Mouse (Mus musculus) frontal cortex, adult 2 months (tissue): Measurements from ENCODE around the gene Gm5741. TPM values are rescaled to one million over a fixed set of nuclear protein-coding genes. Genes with fewer than 3 reads are reported as not detected.

Source experiments
- DNase-seq, 2 experiments: peaks; one replicate each; pipeline ENCODE4 v3.0.0; 2022; ENCODE audit warnings: low spot score in 1 of 2; ENCODE audit errors: extremely low spot score in 1 of 2
- polyA plus RNA-seq: library from polyadenylated mRNA; depleted of rRNA; stranded (reverse); fragments of >200 nt; gene quantifications from 2 replicates; pipeline ENCODE4 v1.2.3, GENCODE M21; 2012

Gm5741 gene
- polyA plus RNA-seq, 1 experiment: not detected

DNA sequence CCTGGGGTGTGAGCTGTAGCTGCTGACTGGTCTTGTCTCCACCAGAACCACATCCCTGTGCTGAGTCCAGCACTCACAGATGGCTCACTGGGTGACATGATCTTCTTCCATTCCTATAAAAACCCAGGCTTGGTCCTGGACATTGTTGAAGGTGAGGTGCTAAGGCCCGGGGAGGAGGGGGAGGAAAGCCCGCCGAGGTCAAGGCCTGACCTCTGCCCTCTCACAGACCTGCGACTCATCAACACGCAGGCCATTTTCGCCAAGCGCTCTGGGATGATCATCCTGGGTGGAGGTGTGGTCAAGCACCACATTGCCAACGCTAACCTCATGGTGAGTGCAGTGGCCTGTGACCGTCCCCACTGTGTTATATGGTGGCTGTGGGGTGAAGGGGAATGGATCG is 6.4 kb upstream of the Gm5741 start:
- DNase-seq: no peak

DNA sequence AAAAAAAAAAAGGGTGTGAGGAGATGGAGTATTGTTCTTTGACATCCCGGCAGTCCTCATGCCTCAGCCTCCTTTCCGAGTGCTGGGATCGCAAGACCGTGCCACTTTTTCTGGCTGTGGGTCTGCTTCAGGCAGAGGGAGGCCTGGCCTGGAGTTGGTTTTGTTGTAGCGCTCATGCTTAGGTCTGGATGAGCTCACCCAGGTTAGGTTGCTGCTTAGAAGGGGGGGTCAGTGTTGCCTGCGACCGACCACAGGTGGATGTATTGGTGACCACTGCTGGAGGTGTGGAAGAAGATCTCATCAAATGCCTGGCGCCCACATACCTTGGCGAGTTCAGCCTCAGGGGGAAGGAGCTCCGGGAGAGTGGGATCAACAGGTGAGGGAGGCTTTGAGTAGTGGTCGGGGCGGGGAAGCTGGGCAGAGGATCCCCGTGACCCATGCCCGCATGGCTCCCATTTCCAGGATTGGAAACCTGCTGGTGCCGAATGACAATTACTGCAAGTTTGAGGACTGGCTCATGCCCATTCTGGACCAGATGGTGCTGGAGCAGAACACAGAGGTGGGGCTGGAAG is 5.3 kb upstream of the Gm5741 start:
- no peak for DNase-seq

DNA sequence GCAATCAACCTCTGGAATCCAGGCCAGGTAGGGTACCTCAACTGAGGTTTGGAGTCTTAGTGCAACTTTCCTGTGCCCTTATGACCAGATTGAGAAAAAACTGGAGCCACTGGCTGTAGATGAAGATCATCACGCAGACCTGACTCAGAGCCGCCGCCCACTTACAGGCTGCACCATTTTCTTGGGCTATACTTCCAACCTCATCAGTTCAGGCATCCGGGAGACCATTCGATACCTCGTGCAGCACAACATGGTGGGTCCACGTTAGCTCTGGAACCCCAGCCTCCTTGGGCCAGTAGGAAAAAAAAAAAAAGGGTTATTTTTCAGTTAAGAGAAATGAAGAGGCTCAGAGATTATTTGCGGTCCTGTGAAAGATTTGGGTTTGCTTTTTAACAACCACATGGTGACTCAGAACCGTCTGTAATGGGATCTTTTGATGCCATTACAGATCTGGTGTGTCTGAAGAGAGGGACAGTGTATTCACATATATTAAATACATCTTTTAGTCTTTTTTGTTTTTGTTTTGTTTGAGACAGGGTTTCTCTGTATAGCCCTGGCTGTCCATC is 4.7 kb upstream of the Gm5741 start:
- peak in 1 of 2 experiments; percentile 40 for DNase-seq

DNA sequence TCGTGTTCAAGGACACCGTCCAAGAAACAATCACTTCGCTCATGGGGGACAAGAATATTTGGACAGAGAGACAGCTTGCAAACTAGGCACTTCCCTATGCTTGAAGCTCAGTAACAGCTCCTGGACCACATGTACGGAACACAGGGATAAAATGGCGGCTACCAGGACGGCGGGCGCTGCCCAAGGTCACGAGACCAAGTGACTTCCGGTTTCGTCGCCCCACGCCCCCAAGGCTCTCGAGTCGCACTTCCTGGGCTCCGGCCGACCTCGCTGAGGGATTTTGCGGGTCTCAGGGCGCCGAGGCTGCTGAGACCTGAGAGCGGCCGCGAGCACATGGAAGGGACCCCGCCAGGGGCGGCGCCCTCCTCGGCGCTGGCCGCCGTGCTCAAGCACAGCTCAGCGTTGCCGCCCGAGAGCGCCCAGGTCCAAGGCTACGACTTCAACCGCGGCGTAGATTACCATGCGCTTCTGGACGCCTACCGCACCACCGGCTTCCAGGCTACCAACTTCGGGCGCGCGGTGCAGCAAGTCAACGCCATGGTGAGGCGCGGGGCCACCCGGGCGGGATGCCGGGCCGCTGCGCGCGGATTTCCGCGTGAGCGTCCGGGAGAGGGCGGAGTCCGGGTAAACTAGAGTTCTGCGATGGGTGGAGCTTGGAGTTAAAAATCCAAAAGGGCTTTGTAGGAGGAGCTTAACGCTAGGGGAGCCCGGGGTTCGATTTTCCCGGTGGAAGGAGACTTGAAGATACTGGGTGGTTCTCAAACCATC is 3.9 kb upstream of the Gm5741 start, which contains the start of gene Dhps:
Dhps (plus strand) TSS at position 244 of the 768 bp plus-strand sequence.
- DNase-seq: peak; percentile 85 to 94

DNA sequence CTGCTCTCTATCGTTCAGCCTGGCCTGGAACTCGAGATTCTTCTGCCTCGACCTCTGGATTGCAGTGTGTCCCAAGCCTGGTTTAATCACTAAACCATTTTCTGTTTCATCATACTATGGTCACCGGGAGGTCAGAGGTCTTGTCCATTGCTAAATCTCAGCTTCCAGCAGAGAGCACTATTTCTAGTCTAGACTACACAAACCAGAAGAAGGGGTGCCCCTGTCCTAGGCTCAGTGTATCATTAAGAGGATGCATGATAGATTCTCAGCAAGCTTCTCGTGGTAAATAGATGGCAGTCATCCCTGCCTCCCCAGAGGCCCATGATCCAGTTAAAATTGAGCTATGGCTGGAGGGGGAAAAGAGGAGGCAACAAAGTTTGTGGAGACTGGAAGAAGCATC is 3.3 kb upstream of the Gm5741 start:
- no peak for DNase-seq

DNA sequence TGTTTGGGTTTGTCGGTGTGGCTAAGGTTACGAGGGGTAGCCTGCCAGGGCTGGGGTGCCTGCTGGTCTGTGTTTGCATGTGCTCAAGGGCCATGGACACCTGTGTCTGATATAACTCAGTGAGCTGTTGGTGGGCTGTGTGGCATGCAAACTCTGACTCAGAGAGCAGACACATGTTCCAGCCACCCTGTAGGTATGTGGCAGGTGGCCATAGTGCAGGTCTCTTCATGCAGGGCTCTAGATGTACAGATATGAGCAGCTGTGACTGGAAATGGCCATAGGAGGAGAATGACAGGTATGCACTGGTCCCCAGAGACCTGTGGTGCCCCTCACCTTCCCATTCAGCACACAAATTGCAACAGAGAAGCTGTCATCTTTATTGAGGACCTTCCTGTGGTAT is 627 bp downstream of the Gm5741 start:
- no peak for DNase-seq

DNA sequence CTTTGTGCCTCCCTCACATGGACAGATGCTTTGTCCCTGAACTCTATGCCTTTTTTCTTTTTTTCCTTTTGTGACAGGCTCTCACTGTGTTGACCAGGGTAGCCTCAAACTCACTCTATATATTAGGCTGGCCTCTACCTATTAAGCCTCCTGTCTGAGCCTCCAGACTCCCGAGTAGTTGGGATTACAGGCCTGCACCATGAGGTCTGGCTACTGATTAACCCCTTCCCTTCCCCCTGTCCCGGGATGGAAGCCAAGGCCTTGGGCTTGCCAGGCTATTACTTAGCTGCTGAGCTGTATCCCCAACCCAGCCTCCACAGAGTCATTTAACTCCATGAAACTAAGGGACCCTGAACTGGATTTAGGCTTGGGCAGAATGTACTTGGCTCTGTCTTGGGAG is 2.6 kb downstream of the Gm5741 start:
- no peak for DNase-seq

DNA sequence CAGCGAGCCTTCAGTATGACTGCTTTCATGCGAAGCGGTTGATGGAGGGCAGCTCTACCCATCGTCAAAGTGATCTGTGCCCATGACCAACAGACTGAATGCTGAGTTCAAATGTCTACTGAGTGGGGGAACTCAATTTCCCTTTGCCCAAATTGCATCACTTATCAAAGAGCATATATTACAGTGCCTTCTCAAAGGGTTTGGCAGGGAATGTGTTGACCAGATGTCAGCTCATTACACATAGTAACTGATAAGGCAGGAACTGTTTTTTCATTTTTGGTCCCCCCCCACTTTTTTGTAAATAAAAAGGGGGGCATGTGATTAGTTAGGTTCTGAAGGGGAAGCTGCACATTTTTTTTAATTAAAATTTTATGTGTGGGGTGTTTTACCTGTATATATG is 5.2 kb downstream of the Gm5741 start:
- no peak for DNase-seq

DNA sequence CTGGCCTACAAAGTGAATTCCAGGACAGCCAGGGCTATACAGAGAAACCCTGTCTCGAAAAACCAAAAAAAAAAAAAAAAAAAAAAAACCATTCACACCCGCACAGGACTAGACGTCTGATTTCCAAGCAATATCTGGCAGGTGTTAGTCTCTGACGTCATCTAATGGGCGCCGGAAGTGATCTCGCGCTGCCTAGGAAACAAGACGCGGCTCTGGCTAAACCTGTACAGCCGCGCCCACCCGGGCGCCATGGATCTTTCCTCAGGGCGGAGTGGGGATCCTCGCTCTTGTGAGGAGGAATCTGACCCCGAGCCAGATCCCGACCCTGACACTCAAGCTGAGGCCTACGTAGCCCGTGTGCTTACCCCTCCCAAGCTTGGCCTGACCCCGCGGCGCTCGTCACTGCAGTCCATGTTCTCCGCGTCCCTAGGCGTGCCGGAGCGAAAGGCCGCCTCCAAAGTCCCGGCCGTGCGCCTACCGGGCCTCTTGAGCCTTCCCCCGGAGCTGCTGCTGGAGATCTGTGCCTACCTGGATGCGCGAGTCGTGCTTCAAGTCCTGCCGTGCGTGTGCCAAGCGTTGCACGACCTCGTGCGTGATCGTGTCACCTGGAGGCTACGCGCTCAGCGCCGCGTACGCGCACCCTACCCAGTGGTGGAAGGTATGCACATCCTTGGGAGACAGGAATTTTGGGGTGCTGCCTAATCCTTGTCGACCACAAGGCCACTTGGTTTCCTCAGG is 7.7 kb downstream of the Gm5741 start, which contains the start of gene Fbxw9:
Fbxw9 (plus strand) TSS at position 177 of the 738 bp plus-strand sequence.
- DNase-seq: peak; percentile 90 to 96

DNA sequence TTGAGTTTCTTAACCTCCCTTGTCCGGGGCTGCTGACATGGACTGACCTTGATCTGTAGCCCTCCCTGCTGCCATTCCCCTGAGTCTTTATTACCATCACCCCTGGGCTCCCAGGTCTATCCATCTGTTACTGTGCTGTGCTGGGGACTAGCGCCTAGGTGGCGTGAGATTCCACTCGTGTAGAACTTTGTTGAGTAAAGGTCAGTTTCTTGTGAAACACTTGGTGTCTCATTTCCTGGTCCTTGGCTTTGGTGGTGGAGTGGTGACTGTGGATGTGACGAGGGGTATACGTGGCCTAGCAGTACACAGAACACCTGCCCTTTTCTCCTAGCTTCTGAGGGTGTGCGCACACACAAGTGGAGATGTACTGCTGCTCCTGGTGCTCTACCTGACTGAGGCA is 10.4 kb downstream of the Gm5741 start:
- no peak for DNase-seq

DNA sequence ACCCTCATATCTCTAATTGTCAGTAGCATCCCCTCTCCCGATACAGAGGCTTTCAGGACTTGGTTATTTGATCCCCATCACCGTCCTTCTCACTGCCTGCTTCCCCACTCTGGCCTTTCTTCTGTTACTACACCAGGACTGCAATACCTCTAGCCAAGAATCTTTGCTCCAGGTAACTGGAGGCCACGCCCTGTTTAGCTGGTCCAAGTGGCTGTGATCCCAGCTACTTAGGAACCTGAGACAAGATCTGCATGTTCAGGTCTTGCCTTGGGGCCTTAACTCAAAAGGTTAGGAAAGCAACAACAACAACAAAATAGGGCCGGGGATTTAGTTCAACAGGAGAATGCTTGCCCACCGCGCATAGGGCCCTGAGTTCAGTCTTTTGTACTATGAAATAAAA is 24.2 kb downstream of the Gm5741 start:
- no peak for DNase-seq

DNA sequence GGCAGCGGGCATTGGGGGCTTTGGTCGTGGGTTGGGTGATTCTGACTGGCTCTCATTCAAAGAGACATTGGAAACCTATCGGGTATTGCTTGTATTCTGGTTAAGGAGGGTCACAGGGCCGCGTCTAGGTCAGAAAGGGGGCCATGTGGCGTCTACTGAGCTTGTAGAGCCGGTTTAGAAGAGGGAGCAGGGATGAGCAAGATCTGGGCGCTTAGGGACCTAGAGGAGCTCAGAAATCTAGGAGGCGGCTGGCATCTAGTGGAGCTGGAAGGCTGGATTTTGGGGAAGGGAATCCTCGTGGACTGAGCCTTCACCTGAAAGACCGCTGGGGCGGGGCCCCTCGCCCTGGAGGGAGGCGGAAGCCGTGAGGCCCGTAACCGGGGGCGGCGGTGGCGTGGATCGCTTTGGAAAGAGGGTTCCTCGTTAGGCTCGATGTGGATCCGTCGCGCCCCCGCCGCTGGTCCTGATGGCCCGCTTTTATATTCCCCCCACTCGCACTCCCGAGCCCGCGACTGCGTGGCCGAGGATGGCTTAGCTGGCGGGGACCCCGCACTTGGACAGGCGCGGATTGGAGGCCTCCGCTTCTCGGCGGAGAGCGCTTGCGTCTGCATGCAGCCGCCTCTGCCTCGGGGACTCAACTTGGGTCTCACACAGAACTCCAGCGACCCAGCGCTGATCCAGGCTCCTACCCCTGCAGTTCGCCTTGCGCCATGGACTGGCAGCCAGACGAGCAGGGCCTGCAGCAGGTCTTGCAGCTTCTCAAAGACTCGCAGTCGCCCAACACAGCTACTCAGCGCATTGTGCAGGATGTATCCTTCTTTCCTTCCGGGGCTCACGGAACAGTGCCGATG is 29.9 kb downstream of the Gm5741 start:
- peak in 1 of 2 experiments; percentile 62 for DNase-seq

DNA sequence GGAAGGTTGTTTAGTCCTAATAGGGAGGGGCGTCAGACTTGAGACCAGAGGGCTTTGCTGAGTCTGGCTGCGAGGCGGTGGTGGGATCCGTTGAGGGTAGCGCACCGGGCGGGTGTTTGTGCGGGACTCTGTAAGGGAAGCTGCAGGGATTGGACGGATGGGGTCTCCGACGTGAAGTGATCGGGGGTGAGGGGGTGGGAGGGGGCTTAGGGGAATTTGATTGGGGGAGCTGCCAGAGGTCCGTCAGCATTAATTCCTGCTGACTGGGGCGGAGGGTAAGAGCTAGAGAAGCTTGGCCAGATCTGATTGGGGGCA is 30.5 kb downstream of the Gm5741 start:
- no peak for DNase-seq

DNA sequence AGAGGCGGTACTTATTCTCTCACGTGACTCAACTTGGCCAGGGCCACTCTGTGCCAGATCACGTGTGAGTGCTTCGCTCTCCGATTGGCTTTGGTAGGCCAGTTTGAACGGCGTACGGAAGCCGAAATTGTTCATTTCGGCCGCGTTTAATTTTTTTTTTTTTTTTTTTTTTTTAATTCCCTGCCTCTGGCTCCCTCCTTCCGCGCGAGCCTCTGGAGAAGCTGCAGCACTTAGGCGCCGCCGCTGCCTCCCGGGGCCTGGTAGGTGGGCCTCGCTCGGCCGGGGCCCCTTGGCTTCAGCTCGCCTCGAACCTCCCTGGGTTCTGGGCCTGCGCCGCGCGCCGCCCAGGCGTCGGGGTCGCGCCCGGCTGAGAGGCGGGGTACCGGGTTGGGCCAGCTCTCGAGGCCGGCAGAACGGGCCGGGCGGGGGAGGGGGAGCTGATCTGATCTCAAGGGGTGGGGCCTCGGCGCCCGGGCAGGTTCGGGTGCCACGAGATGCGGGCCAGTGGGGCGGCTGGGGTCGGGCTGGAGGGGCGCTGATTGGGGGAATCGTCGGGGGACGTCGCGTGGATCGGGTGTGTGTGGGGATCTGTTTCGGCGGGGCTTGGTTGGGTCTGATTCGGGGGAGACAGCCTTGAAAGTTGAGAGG is 30.9 kb downstream of the Gm5741 start, which contains the start of gene Tnpo2:
Tnpo2 (plus strand) TSS at position 198 of the 648 bp plus-strand sequence.
- DNase-seq: peak; percentile 92 to 95

DNA sequence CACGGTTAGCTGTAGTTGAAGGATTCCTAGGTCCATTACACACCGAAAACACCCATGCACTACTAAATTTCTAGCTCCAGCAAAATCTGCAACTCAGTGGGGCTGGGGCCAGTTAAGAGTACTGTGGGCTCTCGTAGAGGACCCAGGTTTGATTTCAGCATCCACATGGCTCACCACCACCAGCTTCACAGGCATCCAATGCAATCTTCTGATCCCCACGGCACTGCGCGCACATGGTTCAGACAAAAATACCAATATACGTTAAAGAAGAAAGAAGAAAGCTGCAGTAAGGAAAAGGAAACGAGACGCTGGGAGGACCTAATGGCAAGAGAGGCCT is 31.4 kb downstream of the Gm5741 start:
- DNase-seq: no peak

DNA sequence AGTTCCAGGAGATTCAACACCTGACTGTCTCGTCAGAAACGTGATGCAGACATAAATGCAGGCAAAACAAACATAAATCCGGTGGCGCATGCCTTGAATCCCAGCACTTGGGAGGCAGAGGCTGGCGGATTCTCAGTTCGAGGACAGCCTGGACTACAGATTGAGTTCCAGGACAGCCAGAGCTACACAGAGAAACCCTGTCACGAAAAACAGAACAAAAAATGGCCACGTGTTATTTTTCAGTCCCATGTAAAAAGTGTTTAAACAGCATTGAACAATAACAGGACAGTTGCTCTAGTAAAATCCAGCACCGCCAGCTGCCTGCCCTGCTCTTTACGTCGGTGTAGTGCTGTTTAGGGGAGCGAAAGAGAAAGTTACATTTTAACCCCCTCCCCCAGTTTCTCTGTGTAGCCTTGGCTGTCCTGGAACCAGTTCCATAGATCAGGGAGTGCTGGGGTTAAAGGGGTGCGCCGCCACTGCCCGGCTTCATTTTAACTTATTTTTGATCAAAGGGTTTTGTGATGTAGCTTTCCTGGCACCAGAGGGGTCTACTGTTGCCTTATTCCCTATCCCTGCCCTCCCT is 32.0 kb downstream of the Gm5741 start:
- DNase-seq: no peak

DNA sequence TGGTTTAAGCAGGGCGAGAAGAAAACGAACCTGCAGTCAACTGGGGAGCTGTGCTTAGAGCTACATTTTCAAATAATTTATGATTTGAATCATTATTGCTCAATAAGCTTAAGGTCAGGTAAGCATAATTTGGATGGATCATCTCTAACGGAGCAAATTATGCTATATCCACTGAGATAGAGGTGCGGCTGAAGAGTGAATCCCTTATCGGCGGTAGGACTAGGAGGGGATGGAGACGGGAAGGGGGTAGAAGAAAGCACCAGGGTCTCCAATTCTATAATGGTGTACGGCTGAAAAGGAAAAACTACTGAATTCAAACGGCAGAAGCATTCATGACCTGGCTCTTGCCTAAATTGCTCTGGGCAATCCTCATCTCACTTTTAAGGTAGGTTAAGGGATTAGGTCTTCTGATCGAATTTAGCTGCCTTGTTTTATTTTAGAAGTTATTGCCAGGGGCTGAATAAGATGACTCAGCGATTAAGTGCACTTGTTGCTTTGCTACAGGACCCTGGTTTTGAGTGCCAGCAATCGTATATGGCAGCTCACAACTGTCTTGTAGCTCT is 32.5 kb downstream of the Gm5741 start:
- no peak for DNase-seq

DNA sequence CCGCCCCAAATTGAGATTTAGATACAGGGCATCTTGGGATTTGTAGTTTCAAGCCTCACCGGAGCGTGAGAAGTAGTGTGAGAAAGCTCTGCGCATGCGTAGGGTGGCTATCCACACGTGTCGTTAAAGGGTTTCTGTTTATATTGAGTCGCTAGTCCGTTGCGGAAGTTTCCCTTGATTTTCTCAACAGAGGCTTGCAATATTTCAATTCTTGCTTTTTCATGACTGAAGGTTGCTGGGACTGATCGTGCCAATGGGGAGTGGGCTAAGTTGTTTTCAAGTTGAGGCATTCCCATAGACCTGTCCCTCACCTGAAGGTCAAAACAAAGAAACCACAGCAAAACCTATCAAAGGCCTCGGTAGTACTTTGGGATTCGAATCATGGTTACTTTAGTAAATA is 33.0 kb downstream of the Gm5741 start:
- DNase-seq: peak in 1 of 2 experiments; percentile 81

DNA sequence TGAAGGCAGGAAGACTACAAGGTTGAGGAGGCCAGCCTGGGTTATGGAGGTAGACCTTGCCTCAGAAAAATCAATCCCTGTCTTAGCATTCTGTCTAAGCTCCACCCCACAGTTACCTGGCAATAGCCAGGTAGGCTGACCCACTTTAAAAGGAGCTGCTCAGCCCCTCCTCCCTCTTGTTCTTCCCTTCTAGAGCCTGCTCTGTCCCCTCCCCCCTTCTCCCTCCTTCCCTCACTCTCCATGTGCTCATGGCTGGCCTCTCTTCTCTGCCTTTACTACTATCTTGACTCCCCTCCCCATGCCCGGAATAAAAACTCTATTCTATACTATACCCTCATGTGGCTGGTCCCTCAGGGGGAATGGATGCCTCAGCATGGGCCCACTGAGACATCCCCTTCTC is 33.9 kb downstream of the Gm5741 start:
- DNase-seq: no peak
